Mouse (Mus musculus) NIH3T3 (cell line): ENCODE measurements around the gene Slc27a5.
A peak's percentile ranks its signal among the peaks of the same experiment; 100 is the strongest.

Experiments
- DNase-seq: peaks from one replicate; pipeline ENCODE4 v3.0.0-alpha.2; 2012; ENCODE audit warnings: low read depth

The Slc27a5 gene

DNA sequence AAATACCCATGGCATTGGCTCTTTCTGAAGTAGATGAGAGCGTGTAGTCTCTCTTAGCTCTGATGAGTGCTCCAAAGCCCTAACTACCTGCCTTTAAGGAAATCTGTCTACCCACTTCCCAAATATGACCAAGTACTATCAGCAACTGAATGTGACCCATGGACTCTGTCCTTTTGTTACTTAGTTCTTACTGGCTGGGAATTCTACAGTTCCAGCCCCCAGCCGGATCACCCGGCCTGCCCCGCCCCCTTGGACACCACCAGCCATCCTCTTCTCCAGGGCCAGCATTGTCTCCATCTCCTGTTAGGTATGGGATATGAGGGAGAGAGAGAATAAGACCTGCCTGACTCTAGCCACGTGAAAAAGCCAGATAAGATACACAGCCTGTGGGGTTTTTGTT, at the start of gene Slc27a5:
TSS of gene Slc27a5 (minus strand) at position 140 of the 400 bp plus-strand sequence.
- no peak for DNase-seq

GRCm38 (mm10) chr7:13046084-13046483, 48.1 kb upstream of the Slc27a5 start:
- peak; percentile 88 for DNase-seq

- no peak for DNase-seq
These were observed 46.2 kb upstream of the Slc27a5 start for GRCm38 (mm10) chr7:13044254-13044625.

GRCm38 (mm10) chr7:13043445-13044253, 45.7 kb upstream of the Slc27a5 start:
- no peak for DNase-seq

GRCm38 (mm10) chr7:13043120-13043444, 45.1 kb upstream of the Slc27a5 start:
- no peak for DNase-seq

DNA sequence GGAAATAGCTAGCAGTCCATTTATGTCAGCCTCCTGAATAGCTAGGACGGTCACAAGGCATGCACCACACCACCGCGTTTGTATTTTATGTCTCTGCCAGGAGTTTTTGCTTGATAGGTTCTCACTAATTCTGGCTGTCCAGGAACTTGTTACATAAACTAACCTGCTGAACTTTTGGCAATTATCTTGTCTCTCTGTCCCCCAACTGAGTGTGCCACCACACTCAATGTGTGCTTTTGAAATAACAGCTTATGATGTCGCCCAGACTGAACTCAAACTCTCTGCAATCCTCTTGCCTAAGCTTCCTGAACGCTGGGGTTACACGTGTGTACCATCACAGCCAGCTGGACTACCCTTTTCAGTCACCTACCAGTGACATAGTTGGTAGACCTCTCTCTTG, 44.5 kb upstream of the Slc27a5 start:
- DNase-seq: no peak

DNA sequence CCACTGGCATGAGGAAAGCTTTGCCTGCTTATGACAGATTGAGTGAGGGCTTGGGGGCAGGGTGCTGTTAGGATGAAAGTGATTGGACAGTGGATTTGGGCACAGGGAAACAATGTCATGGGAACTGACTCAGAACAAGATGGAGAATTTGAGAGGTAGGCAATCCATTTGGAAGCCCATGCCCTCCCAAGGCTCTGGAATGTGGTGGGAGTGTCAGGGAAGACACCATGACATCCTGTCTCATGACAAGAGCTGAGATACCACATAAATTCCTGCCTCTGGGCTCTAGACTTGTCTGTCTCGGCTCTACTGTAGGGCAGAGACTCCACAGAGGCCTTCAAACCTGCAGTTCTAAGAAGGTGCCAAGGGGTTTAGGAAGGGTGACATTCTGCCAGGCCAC, 43.3 kb upstream of the Slc27a5 start:
- DNase-seq: no peak

GRCm38 (mm10) chr7:13039181-13039580, 41.2 kb upstream of the Slc27a5 start:
- no peak for DNase-seq

DNA sequence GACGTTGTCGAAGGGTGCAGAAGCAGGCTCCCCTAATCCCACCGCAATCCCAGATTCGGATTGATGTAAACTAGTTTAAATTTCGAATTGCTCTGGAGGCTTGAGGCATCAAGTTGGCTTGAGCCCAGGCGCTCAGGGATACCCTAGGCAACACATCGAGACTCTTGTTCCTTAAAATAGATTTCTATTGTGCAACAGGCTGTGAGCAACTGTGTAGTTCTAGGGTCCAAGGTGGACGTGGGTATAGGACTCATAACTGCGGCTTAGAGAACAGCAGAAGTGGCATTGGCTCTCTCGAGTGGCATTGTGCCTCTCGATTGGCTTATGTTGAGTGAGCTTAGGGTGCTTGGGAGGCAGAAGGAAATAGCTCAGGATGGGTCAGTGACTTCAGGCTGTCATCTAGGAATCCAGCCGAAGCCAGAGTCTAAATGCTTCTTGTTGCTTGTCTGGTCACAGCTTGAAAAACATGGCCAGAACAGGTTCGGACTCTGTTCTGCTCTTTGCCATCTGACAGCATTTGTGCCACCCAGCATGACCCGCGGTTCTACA, 40.7 kb upstream of the Slc27a5 start:
- DNase-seq: peak; percentile 79

GRCm38 (mm10) chr7:13037901-13038555, 40.0 kb upstream of the Slc27a5 start, which contains the start of gene Ube2m:
Ube2m (minus strand) TSS chr7:13038275.
- peak; percentile 99 for DNase-seq

DNA sequence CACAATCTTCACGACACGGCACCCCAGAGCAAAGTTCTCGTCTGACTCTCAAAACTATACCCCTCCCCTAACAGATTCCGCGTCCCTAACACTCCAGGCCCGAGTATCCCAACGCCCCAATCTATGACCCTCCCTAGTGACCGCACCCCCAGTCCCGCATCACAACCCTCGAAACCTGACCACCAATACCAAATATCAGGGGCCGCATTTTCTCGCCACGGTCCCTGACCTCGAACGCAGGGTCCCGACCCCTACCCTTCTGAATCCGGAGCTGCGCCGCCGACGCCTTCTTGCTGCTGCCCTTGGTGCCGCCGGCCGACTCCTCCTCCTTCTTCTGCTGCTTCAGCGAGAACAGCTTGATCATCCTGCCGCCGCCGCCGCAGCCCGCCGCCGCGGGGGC, 39.4 kb upstream of the Slc27a5 start:
- no peak for DNase-seq

GRCm38 (mm10) chr7:13036806-13037205, 38.8 kb upstream of the Slc27a5 start:
- DNase-seq: no peak

- no peak for DNase-seq
These were observed 37.3 kb upstream of the Slc27a5 start for GRCm38 (mm10) chr7:13035211-13035855.

DNA sequence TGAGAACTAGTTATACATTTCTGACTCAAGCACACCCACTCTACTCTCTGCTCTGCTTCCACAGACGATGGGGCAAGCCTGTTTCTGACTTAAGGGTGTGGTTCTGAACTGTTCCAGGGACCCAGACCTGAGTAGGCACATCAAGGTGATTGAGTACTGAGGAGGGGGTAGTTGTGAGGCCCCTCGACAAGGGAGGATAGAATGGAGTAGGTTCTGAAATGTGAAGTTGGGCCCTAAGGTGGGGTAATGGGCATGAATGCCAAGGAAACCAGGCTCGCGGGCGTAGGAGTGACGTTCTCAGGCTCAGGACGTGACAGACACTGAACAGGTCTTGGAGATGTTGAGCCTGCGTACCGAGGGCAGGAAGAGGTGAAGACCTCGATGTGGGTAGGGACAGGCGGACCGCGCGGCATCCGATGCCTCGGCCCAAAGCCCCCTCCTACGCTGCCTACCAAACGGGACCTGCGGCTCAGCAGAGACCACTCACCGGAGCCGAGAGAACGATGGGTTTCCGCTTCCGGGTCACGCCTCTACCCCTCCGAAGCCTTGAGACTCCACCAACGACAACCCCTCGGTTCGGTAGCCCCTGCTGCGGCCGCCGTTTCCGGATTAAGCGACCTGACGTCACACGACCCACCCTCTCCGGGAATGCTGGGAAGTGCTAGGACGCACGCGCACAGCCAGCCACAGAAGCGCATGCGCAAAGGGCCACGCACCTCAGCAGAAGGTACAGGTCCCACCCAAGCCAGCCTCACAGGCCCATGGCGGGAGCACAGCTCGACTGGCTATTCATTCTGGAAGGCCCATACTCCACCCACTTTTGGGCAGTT, 36.4 kb upstream of the Slc27a5 start, which contains the start of gene Chmp2a:
TSS of gene Chmp2a (minus strand) at position 660 of the 830 bp plus-strand sequence.
- peak; percentile 98 for DNase-seq

GRCm38 (mm10) chr7:13033451-13034147, 35.6 kb upstream of the Slc27a5 start:
- no peak for DNase-seq

DNA sequence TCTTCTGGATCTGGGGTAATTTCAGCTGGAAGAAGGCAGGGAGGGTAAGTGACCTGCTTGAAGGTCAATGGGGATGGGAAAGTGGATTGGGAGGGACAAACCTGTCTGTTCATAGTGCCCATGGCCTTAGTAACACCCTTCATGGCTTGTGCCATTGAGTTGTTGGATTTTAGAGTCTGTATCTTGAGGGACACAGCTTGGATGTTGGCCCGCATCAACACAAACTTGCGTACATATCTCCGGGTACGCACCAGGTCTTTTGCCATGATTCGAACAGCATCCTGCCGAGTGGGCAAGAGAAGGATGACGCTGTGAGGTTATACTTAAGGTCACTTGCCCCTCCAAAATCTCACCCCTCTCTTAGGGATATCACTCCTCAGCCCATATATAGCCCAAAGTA, 34.5 kb upstream of the Slc27a5 start:
- no peak for DNase-seq

DNA sequence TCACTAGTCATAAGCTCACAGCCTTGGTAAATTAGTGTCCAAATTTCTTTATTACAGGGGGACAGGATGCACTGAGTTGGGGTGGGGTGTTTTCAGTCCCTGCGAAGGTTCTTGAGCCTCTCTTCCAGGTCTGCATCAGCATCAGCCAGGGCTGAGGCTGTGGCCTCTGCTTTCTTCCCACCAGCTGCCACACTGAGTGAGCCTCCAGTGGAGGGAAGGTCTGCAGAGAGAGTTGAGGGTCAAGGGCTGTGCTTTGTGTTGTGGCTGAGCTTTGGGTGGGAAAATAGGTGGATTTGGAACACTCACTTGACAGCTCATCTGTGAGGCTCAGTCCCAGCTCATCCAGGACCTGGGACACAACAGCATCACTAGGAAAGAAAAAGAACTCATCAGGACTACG, 34.0 kb upstream of the Slc27a5 start:
- DNase-seq: no peak

DNA sequence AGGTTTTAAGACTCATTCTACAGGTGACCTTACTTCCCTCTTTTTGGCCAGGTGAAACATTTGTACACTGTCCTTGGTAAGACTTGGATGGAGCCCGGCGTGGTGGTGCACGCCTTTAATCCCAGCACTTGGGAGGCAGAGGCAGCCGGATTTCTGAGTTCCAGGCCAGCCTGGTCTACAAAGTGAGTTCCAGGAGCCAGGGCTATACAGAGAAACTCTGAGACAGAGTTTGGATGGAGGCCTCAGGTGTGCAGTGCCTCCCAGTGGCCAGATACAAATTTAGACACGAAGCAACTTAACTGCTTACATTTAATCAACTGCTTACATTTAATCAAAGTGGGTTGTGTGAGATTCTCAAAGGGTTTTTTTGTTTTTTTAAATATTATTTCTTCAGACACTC, 33.1 kb upstream of the Slc27a5 start:
- DNase-seq: peak; percentile 70

GRCm38 (mm10) chr7:13028986-13029385, 31.0 kb upstream of the Slc27a5 start:
- DNase-seq: no peak

DNA sequence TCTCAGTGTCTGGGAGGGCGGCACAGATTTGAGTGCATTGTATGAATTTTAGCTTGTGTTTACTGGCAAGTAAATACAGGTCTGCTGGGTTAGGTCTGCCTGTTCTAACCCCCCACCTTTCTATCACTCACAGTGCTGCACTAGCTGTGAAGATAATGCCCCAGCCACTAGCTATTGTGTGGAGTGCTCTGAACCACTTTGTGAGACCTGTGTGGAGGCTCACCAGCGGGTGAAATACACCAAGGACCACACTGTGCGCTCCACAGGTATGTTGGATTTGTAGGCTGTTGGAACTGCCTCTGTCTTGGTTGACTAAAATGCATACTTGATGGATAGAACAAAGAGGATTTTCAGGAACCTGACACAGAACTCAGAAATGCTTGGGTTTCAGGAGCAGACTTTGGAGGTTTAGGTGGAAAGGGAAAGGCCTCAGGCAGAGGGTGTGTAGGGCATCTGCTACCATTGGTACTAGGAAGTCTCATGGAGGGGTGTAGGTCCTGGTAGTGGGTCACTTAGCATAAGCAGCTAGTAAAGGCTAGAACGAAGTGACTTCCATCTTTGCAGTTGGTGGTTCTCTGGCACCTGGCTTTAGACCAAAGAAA, 27.6 kb upstream of the Slc27a5 start:
- DNase-seq: no peak

DNA sequence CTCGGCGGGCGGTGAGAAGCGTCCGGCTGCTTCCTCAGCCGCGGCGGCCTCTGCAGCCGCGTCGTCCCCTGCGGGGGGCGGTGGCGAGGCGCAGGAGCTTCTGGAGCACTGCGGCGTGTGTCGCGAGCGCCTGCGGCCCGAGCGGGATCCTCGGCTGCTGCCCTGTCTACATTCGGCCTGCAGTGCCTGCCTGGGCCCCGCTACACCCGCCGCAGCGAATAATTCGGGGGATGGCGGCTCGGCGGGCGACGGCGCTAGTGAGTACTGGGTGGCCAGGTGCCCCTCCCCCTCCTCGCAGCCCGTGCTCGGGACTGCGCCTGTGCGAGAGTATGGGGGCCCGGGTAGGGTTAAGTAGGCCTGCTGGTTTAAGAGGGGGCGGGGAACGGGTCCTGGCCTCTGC, 26.8 kb upstream of the Slc27a5 start:
- peak; percentile 88 for DNase-seq
